ENCODE assay signal across 8 mouse cellular contexts in the genomic region with DNA sequence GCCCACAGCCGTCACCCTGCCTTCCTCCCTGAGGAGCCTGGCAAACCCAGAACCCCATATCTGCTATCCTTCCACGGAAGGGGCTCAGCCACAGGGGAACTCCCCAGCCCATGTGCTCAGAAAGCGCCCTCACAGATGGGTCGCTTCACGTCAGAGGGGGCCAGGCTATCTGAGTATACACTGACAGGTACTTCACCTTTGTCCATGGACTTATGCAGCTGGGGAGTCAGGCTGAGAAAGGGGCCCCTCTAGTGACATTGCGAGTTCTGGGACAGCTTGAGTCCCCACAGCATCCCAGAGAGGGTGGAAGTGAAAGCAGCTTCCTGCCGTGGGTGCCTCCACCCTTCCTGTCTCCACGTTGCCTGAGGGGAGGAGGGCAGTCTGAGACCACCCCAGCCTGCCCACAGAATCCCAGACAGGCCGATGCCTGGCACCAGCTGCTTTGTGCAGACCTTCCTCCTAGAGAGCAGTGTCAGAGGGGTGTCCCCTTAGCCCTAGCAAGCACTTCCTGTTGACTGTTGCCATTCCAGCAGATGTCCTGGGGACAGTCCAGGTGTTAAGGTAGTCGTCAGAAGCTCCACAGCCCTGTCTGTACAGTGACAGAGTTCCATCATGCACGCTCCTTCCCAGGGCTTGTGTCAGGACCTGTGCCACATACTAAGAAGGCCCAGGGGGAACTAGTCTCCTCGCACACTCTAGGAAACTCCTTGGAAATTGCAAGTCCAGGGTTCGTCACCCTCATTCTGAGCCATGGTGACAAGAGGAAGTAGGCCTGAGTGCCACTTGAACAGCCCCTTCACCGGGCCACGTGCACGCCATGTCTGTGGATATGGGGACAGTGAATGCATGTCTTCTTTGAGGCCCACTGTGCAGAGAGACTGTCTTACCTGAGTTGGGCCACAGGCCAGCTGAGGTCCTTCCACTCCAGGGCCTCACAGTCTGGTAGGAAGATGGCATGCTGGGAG. TPM values are rescaled to one million over a fixed set of nuclear protein-coding genes. Genes with fewer than 3 reads are reported as not detected.
DNase-seq lines count a peak whose midpoint lies in the region; ATAC-seq lines count a peak whose summit lies in the region.

No protein-coding gene starts in this region.

- H3K9me3 ChIP-seq in kidney, embryonic 15.5 days (replicated peaks): no peaks in the 10 kb centered on the region
- no peaks in the 10 kb centered on the region for H3K9me3 ChIP-seq in neural tube, embryonic 14.5 days (ENCODE audit: control insufficient read depth, low read length)

- no peak overlapping the region for H3K4me3 ChIP-seq in kidney, embryonic 15.5 days (replicated peaks)
- no peak overlapping the region for H3K4me3 ChIP-seq in neural tube, embryonic 14.5 days (ENCODE audit: low read depth, low read length)

- ATAC-seq in kidney, embryonic 15.5 days (replicated peaks; ENCODE audit: low FRiP score): no peak
- ATAC-seq in neural tube, embryonic 14.5 days (ENCODE audit: low read depth): no peak

- H3K9ac ChIP-seq in kidney, embryonic 15.5 days: no peak overlapping the region
- no peak overlapping the region for H3K9ac ChIP-seq in neural tube, embryonic 14.5 days (replicated peaks; ENCODE audit: low read depth, low read length)

- 67% methylated on average over 16 of the region's 16 CpGs for WGBS in kidney, embryonic 15.5 days
- 77% methylated on average over 16 of the region's 16 CpGs for WGBS in neural tube, embryonic 14.5 days

- DNase-seq in kidney, adult 11 months: no peak
- DNase-seq in T-cell, adult 2 months (ENCODE audit: low spot score): peak; percentile 44
- DNase-seq in induced T-regulatory cell, adult 2 months (ENCODE audit: low read depth): peak; percentile 84
- no peak for DNase-seq in right cerebral cortex, postnatal 25 days
- no peak for DNase-seq in spleen, postnatal 4 days (ENCODE audit: low spot score in 2 of 2)
- no peak for DNase-seq in cerebellum, postnatal 4 days (ENCODE audit: low spot score in 2 of 2)

- H3K27ac ChIP-seq in kidney, embryonic 15.5 days: peak overlapping the region; percentile 9
- peak overlapping the region; percentile 44; the same call in 1 of the 2 replicates for H3K27ac ChIP-seq in neural tube, embryonic 14.5 days (ENCODE audit: low read depth, low read length)

- no peaks in the 10 kb centered on the region for H3K36me3 ChIP-seq in kidney, embryonic 15.5 days
- no peaks in the 10 kb centered on the region for H3K36me3 ChIP-seq in neural tube, embryonic 14.5 days (ENCODE audit: control insufficient read depth, insufficient read depth, low read length)

- no peak overlapping the region for H3K4me2 ChIP-seq in kidney, embryonic 15.5 days
- no peak overlapping the region for H3K4me2 ChIP-seq in neural tube, embryonic 14.5 days (ENCODE audit: low read depth, low read length)

- peaks cover 9% of the 10 kb centered on the region for H3K27me3 ChIP-seq in kidney, embryonic 15.5 days
- 0 out of 2 replicates have a peak, but pooled peaks cover 2% of the 10 kb centered on the region for H3K27me3 ChIP-seq in neural tube, embryonic 14.5 days (ENCODE audit: control insufficient read depth, insufficient read depth, low read length)

- peaks cover 49% of the 10 kb centered on the region for H3K4me1 ChIP-seq in kidney, embryonic 15.5 days
- H3K4me1 ChIP-seq in neural tube, embryonic 14.5 days (ENCODE audit: control insufficient read depth, insufficient read depth, low read length): peaks cover 12% of the 10 kb centered on the region

RNA-seq across cellular contexts. Expression of gene Inf2, which starts 5.6 kb away (rescaled TPM):
- 3.8 and 4.8 TPM in 2 replicates for polyA plus RNA-seq in kidney, embryonic 15.5 days (2015; fragmentation: Nextera tagmentation; extraction: Ambion mirVana)
- 0.20 and 2.1 TPM in 2 replicates for polyA plus RNA-seq in neural tube, embryonic 14.5 days (2014; fragmentation: Nextera tagmentation; extraction: Ambion mirVana)

RNA-seq across cellular contexts. Expression of gene Adssl1, which starts 25.6 kb away (rescaled TPM):
- 11.6 and 12.4 TPM in 2 replicates for polyA plus RNA-seq in kidney, embryonic 15.5 days (2015; fragmentation: Nextera tagmentation; extraction: Ambion mirVana)
- 2.7 and 3.4 TPM in 2 replicates for polyA plus RNA-seq in neural tube, embryonic 14.5 days (2014; fragmentation: Nextera tagmentation; extraction: Ambion mirVana)

RNA-seq across cellular contexts. Expression of gene Siva1, which starts 50.2 kb away (rescaled TPM):
- polyA plus RNA-seq in kidney, embryonic 15.5 days (2015; fragmentation: Nextera tagmentation; extraction: Ambion mirVana): 255 and 266 TPM in 2 replicates
- 44.7 and 46.8 TPM in 2 replicates for polyA plus RNA-seq in neural tube, embryonic 14.5 days (2014; fragmentation: Nextera tagmentation; extraction: Ambion mirVana)

Comparison
In these comparisons a context has a peak if more than half of its experiments do, and no peak if none do; other contexts are left out.
1. DNase-seq: peak in T-cell, adult 2 months (single experiment) and induced T-regulatory cell, adult 2 months (single experiment); none in kidney, adult 11 months (single experiment), right cerebral cortex, postnatal 25 days (single experiment), spleen, postnatal 4 days (0 of 2) and cerebellum, postnatal 4 days (0 of 2).